Comparison of ENCODE assay signal across 26 mouse cellular contexts in genomic region chr10:54092081-54092480, GRCm38 (mm10).
"Had no signal": no experiment of that assay in that cellular context is flagged by ENCODE, and none has a peak within 500 bp of the region (broad histone marks: within the 10 kb centered on the region; RNA-seq: fewer than 3 reads in every experiment).

No protein-coding gene starts in this region.

- H3K4me3 ChIP-seq: gastrocnemius, adult 2 months; heart, embryonic 10.5 days; heart, embryonic 12.5 days; hindbrain, embryonic 10.5 days; hindbrain, embryonic 12.5 days; hindbrain, embryonic 15.5 days; intestine, embryonic 15.5 days; kidney, embryonic 15.5 days; limb, embryonic 13.5 days; limb, embryonic 15.5 days; liver, embryonic 12.5 days had no signal

- H3K4me2 ChIP-seq: heart, embryonic 12.5 days; hindbrain, embryonic 12.5 days; hindbrain, embryonic 15.5 days; intestine, embryonic 15.5 days; kidney, embryonic 15.5 days; limb, embryonic 13.5 days; limb, embryonic 15.5 days; liver, embryonic 12.5 days had no signal

- H3K9me3 ChIP-seq: heart, embryonic 10.5 days; heart, embryonic 12.5 days; hindbrain, embryonic 10.5 days; hindbrain, embryonic 12.5 days; hindbrain, embryonic 15.5 days; intestine, embryonic 15.5 days; kidney, embryonic 15.5 days; limb, embryonic 13.5 days; limb, embryonic 15.5 days; liver, embryonic 12.5 days had no signal

- H3K27ac ChIP-seq: gastrocnemius, adult 2 months; heart, embryonic 10.5 days; hindbrain, embryonic 10.5 days; hindbrain, embryonic 12.5 days; hindbrain, embryonic 15.5 days; hindbrain, postnatal 0 days; intestine, embryonic 15.5 days; kidney, embryonic 15.5 days; kidney, postnatal 0 days; limb, embryonic 13.5 days; limb, embryonic 15.5 days; liver, embryonic 12.5 days had no signal

- ATAC-seq: hindbrain, postnatal 0 days; intestine, embryonic 15.5 days; intestine, postnatal 0 days; liver, embryonic 12.5 days had no signal

- H3K36me3 ChIP-seq: heart, embryonic 10.5 days; heart, embryonic 12.5 days; hindbrain, embryonic 10.5 days; hindbrain, embryonic 12.5 days; hindbrain, embryonic 15.5 days; intestine, embryonic 15.5 days; kidney, embryonic 15.5 days; limb, embryonic 13.5 days; limb, embryonic 15.5 days; liver, embryonic 12.5 days had no signal

- DNase-seq: gastrocnemius, adult 2 months; gastrocnemius, postnatal 10 days; gastrocnemius, postnatal 25 days; heart, adult 18-20 months; heart, postnatal 10 days; heart, postnatal 4 days; kidney, adult 18-20 months; kidney, adult 9 months; kidney, postnatal 14 days; kidney, postnatal 36 days; layer of hippocampus, adult 9-11 months; layer of hippocampus, postnatal 36 days; left cerebral cortex, postnatal 4 days had no signal

- H3K27me3 ChIP-seq: heart, embryonic 12.5 days; hindbrain, embryonic 12.5 days; hindbrain, embryonic 15.5 days; intestine, embryonic 15.5 days; kidney, embryonic 15.5 days; limb, embryonic 13.5 days; limb, embryonic 15.5 days; liver, embryonic 12.5 days had no signal

- H3K9ac ChIP-seq: heart, embryonic 12.5 days; hindbrain, embryonic 12.5 days; hindbrain, embryonic 15.5 days; intestine, embryonic 15.5 days; kidney, embryonic 15.5 days; limb, embryonic 13.5 days; limb, embryonic 15.5 days; liver, embryonic 12.5 days had no signal

- H3K4me1 ChIP-seq: heart, embryonic 10.5 days; heart, embryonic 12.5 days; hindbrain, embryonic 10.5 days; hindbrain, embryonic 12.5 days; hindbrain, embryonic 15.5 days; intestine, embryonic 15.5 days; kidney, embryonic 15.5 days; limb, embryonic 13.5 days; limb, embryonic 15.5 days; liver, embryonic 12.5 days had no signal
